Mouse (Mus musculus) ES-Bruce4 (cell line): ENCODE measurements at regions not wholly inside any gene's neighbourhood (a gene's known extent, or its start where the extent isn't known, plus 50 kb on each side); places are given as distances from the start of the nearest gene placed in this dataset.

Source experiments
- CTCF ChIP-seq: IDR thresholded peaks from one replicate; pipeline ENCODE4 v1.8.1; 2011; ENCODE audit warnings: low read depth, low read length
- EP300 ChIP-seq: IDR thresholded peaks from 2 replicates; pipeline ENCODE4 v1.6.1; 2011; ENCODE audit warnings: low read depth, low read length; ENCODE audit not compliant: insufficient read depth

GRCm38 (mm10) chr13:107134125-107134524, 112.2 kb upstream of the Kif2a start:
- TF ChIP-seq CTCF, result no peak
- no peak for TF ChIP-seq EP300
